Comparison of ENCODE assay signal across 9 mouse cellular contexts in the genomic region with DNA sequence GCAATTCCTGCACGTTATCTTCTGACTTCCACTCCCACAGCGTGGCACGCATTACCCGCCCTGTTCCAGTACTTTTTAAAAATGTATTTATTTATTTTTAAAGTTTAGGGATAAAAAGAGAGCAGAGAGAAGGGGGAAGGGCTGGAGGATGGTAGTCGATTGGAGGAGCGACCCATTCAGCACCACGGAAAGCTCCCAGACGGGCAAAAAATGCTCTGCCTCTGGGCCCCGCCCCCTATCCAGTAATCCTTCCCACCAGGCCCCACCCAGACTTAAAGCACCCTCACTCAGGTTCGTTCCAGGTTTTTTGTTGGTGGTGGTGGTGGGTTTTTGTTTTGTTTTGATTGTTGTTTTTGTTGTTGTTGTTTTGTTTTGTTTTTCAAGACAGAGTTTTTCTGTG. TPM values are rescaled to one million over a fixed set of nuclear protein-coding genes. Genes with fewer than 3 reads are reported as not detected.
DNase-seq lines count a peak whose midpoint lies in the region; ATAC-seq lines count a peak whose summit lies in the region.
"Had no signal": no experiment of that assay in that cellular context is flagged by ENCODE, and none has a peak within 500 bp of the region (broad histone marks: within the 10 kb centered on the region; RNA-seq: fewer than 3 reads in every experiment).

No protein-coding gene starts in this region.

- 0 out of 2 replicates have a peak, but pooled peaks cover 3% of the 10 kb centered on the region for H3K4me1 ChIP-seq in hindbrain, embryonic 10.5 days (replicated peaks)
- H3K4me1 ChIP-seq in hindbrain, embryonic 12.5 days, result no peaks in the 10 kb centered on the region

- no peak overlapping the region for H3K4me2 ChIP-seq in hindbrain, embryonic 12.5 days (replicated peaks)

- no peak overlapping the region for H3K27ac ChIP-seq in hindbrain, embryonic 10.5 days
- H3K27ac ChIP-seq in hindbrain, embryonic 12.5 days, result no peak overlapping the region

- WGBS in hindbrain, embryonic 10.5 days, result 4% methylated on average over 10 of the region's 10 CpGs
- WGBS in hindbrain, embryonic 12.5 days, result 6% methylated on average over 10 of the region's 10 CpGs

- no peak for ATAC-seq in hindbrain, embryonic 12.5 days (ENCODE audit: low FRiP score)
- ATAC-seq in monocyte, adult 5-6 weeks (replicated peaks; ENCODE audit: insufficient number of reproducible peaks, low FRiP score, low TSS enrichment, poor library complexity, severe bottlenecking), result no peak

- peaks cover 38% of the 10 kb centered on the region for H3K36me3 ChIP-seq in hindbrain, embryonic 10.5 days
- peaks cover 43% of the 10 kb centered on the region for H3K36me3 ChIP-seq in hindbrain, embryonic 12.5 days

- DNase-seq in hindbrain, embryonic 10.5 days (ENCODE audit: low spot score), result peak; percentile 49
- DNase-seq in 3T3-L1 (ENCODE audit: low read depth, low spot score), result peak; percentile 52
- DNase-seq in adrenal gland, adult (ENCODE audit: inconsistent age in 2 of 2, low spot score in 1 of 2), result peak; percentile 48 to 89
- peak; percentile 58 to 87 for DNase-seq in kidney, postnatal 36 days
- no peak for DNase-seq in cerebellum, postnatal 36 days
- no peak for DNase-seq in left cerebral cortex, postnatal 14 days (ENCODE audit: low spot score in 2 of 2)

- H3K4me3 ChIP-seq in hindbrain, embryonic 10.5 days, result no peak overlapping the region
- no peak overlapping the region for H3K4me3 ChIP-seq in hindbrain, embryonic 12.5 days

- H3K9me3 ChIP-seq in hindbrain, embryonic 10.5 days, result no peaks in the 10 kb centered on the region
- H3K9me3 ChIP-seq in hindbrain, embryonic 12.5 days (replicated peaks), result no peaks in the 10 kb centered on the region

- no peak overlapping the region for H3K9ac ChIP-seq in hindbrain, embryonic 12.5 days

- H3K27me3 ChIP-seq in hindbrain, embryonic 10.5 days (ENCODE audit: insufficient read depth, poor library complexity, severe bottlenecking), result peaks cover 27% of the 10 kb centered on the region
- peaks cover 6% of the 10 kb centered on the region; the same call in 1 of the 2 replicates for H3K27me3 ChIP-seq in hindbrain, embryonic 12.5 days

- intact Hi-C loops in left cerebral cortex, postnatal 14 days (cut with DNase I), result loop anchor here (5.0 kb wide), 1 partner anchor 87 kb away; no protein-coding TSS in a partner anchor

RNA-seq across cellular contexts. Expression of a gene that starts 11.1 kb away (rescaled TPM):
- 69.7 and 184 TPM in 2 replicates for polyA plus RNA-seq in hindbrain, embryonic 10.5 days (2016; fragmentation: Nextera tagmentation; extraction: Ambion mirVana)
- polyA plus RNA-seq in hindbrain, embryonic 12.5 days (2016; fragmentation: Nextera tagmentation; extraction: Ambion mirVana), result 348 and 365 TPM in 2 replicates
- 0.68 TPM in 1 of 3 replicates, not detected in the others for total RNA-seq in monocyte, adult 5-6 weeks (2017)
- 1,000 to 10,000 TPM; 1,098 to 1,148 TPM for total RNA-seq in left cerebral cortex, postnatal 14 days (2021)

RNA-seq across cellular contexts. Expression of a gene that starts 12.7 kb away (rescaled TPM):
- polyA plus RNA-seq in hindbrain, embryonic 10.5 days (2016; fragmentation: Nextera tagmentation; extraction: Ambion mirVana), result 1.5 and 1.7 TPM in 2 replicates
- 1.3 and 2.2 TPM in 2 replicates for polyA plus RNA-seq in hindbrain, embryonic 12.5 days (2016; fragmentation: Nextera tagmentation; extraction: Ambion mirVana)
- 25.9 to 48.3 TPM (median 34.1 TPM) in 3 replicates for total RNA-seq in monocyte, adult 5-6 weeks (2017)
- 1 to 10 TPM; 2.8 to 4.2 TPM for total RNA-seq in left cerebral cortex, postnatal 14 days (2021)

RNA-seq across cellular contexts. Expression of a gene that starts 14.6 kb away (rescaled TPM):
- polyA plus RNA-seq in hindbrain, embryonic 10.5 days (2016; fragmentation: Nextera tagmentation; extraction: Ambion mirVana), result 0.55 and 0.57 TPM in 2 replicates
- polyA plus RNA-seq in hindbrain, embryonic 12.5 days (2016; fragmentation: Nextera tagmentation; extraction: Ambion mirVana), result 0.57 and 0.86 TPM in 2 replicates
- 44.2 to 97.2 TPM (median 67.5 TPM) in 3 replicates for total RNA-seq in monocyte, adult 5-6 weeks (2017)
- total RNA-seq in left cerebral cortex, postnatal 14 days (2021), result 1 to 10 TPM in 1 of 2 experiments, not detected in 1; 2.6 TPM
- polyA plus RNA-seq: neural tube, embryonic 14.5 days had no signal

RNA-seq across cellular contexts. Expression of a gene that starts 20.7 kb away (rescaled TPM):
- polyA plus RNA-seq in hindbrain, embryonic 10.5 days (2016; fragmentation: Nextera tagmentation; extraction: Ambion mirVana), result 16.9 and 27.9 TPM in 2 replicates
- polyA plus RNA-seq in hindbrain, embryonic 12.5 days (2016; fragmentation: Nextera tagmentation; extraction: Ambion mirVana), result 17.7 and 19.7 TPM in 2 replicates
- 1,651 to 1,754 TPM (median 1,724 TPM) in 3 replicates for total RNA-seq in monocyte, adult 5-6 weeks (2017)
- total RNA-seq in left cerebral cortex, postnatal 14 days (2021), result 10 to 100 TPM; 24.9 to 26.1 TPM

RNA-seq across cellular contexts. Expression of a gene that starts 23.3 kb away (rescaled TPM):
- polyA plus RNA-seq in hindbrain, embryonic 10.5 days (2016; fragmentation: Nextera tagmentation; extraction: Ambion mirVana), result 11.8 and 35.0 TPM in 2 replicates
- polyA plus RNA-seq in hindbrain, embryonic 12.5 days (2016; fragmentation: Nextera tagmentation; extraction: Ambion mirVana), result 16.1 and 23.9 TPM in 2 replicates
- not detected in 3 replicates for total RNA-seq in monocyte, adult 5-6 weeks (2017)
- 1 to 10 TPM; 6.1 to 8.0 TPM for total RNA-seq in left cerebral cortex, postnatal 14 days (2021)

Comparison
In these comparisons a context has a peak if more than half of its experiments do, and no peak if none do; other contexts are left out.
1. DNase-seq: peak in hindbrain, embryonic 10.5 days (single experiment), 3T3-L1 (single experiment), adrenal gland, adult (2 of 2) and kidney, postnatal 36 days (2 of 2); none in cerebellum, postnatal 36 days (0 of 2) and left cerebral cortex, postnatal 14 days (0 of 2).
2. RNA of a gene that starts 11.1 kb away (total RNA-seq): 1,098 to 1,148 TPM in left cerebral cortex, postnatal 14 days; 0.68 TPM in monocyte, adult 5-6 weeks; every median in the first group is over 100 times any median in the second.
3. RNA of a gene that starts 14.6 kb away (total RNA-seq): 44.2 to 97.2 TPM in monocyte, adult 5-6 weeks; 2.6 TPM in left cerebral cortex, postnatal 14 days; every median in the first group is over 10 times any median in the second.